19 mouse cellular contexts compared by ENCODE assay signal in genomic region chr7:90233921-90234320, GRCm38 (mm10). TPM values are rescaled to one million over a fixed set of nuclear protein-coding genes. Genes with fewer than 3 reads are reported as not detected.
A peak's percentile ranks its signal among the peaks of the same experiment; 100 is the strongest.
DNase-seq lines count a peak whose midpoint lies in the region; ATAC-seq and TF ChIP-seq lines count a peak whose summit lies in the region.
"Had no signal": no experiment of that assay in that cellular context is flagged by ENCODE, and none has a peak within 500 bp of the region (broad histone marks: within the 10 kb centered on the region; RNA-seq: fewer than 3 reads in every experiment).

No protein-coding gene starts in this region.

- no peak for TF ChIP-seq POLR2A in olfactory bulb, adult 2 months (IDR thresholded peaks at IDR 0.05; ENCODE audit: insufficient read depth, low read depth, low read length)

- TF ChIP-seq CTCF in olfactory bulb, adult 2 months (IDR thresholded peaks at IDR 0.05; ENCODE audit: insufficient read depth, low read depth, low read length): no peak

- no peak for ATAC-seq in heart, embryonic 12.5 days (ENCODE audit: insufficient number of reproducible peaks, low FRiP score)
- peak; percentile 62; the same call in 1 of the 2 replicates for ATAC-seq in embryonic facial prominence, embryonic 14.5 days (ENCODE audit: low read depth)
- no peak for ATAC-seq in heart, embryonic 15.5 days (replicated peaks; ENCODE audit: insufficient number of reproducible peaks, insufficient read depth, low FRiP score, low read depth)
- ATAC-seq in kidney, embryonic 15.5 days (replicated peaks; ENCODE audit: low FRiP score): no peak
- ATAC-seq: forebrain, embryonic 16.5 days; liver, postnatal 0 days had no signal

- H3K27me3 ChIP-seq in heart, embryonic 12.5 days (replicated peaks): no peaks in the 10 kb centered on the region
- H3K27me3 ChIP-seq in embryonic facial prominence, embryonic 14.5 days (replicated peaks; ENCODE audit: control insufficient read depth, insufficient read depth, low read length): no peaks in the 10 kb centered on the region
- H3K27me3 ChIP-seq in heart, embryonic 15.5 days: no peaks in the 10 kb centered on the region
- no peaks in the 10 kb centered on the region for H3K27me3 ChIP-seq in kidney, embryonic 15.5 days

- no peak overlapping the region for H3K4me3 ChIP-seq in heart, embryonic 12.5 days
- H3K4me3 ChIP-seq in embryonic facial prominence, embryonic 14.5 days (ENCODE audit: low read depth, low read length): no peak overlapping the region
- no peak overlapping the region for H3K4me3 ChIP-seq in heart, embryonic 15.5 days
- H3K4me3 ChIP-seq in olfactory bulb, adult 2 months (ENCODE audit: insufficient read depth, low read depth, low read length): no peak overlapping the region
- no peak overlapping the region for H3K4me3 ChIP-seq in kidney, embryonic 15.5 days (replicated peaks)

- peak; percentile 46 to 56 for DNase-seq in heart, adult 18-20 months
- peak; percentile 68 for DNase-seq in embryonic facial prominence, embryonic 14.5 days (ENCODE audit: low spot score)
- no peak for DNase-seq in ovary, adult 18-20 months (ENCODE audit: low spot score)
- no peak for DNase-seq in cerebellum, postnatal 10 days
- DNase-seq: cerebellum, adult 18-20 months; kidney, adult 11 months; liver, postnatal 0 days; retina, postnatal 1 day had no signal

- no peak overlapping the region for H3K9ac ChIP-seq in heart, embryonic 12.5 days
- H3K9ac ChIP-seq in embryonic facial prominence, embryonic 14.5 days (ENCODE audit: low read depth, low read length): no peak overlapping the region
- no peak overlapping the region for H3K9ac ChIP-seq in heart, embryonic 15.5 days
- no peak overlapping the region for H3K9ac ChIP-seq in kidney, embryonic 15.5 days
- H3K9ac ChIP-seq: liver, postnatal 0 days had no signal

- H3K36me3 ChIP-seq in heart, embryonic 12.5 days: no peaks in the 10 kb centered on the region
- H3K36me3 ChIP-seq in embryonic facial prominence, embryonic 14.5 days (ENCODE audit: control insufficient read depth, insufficient read depth, low read length): no peaks in the 10 kb centered on the region
- H3K36me3 ChIP-seq in heart, embryonic 15.5 days: no peaks in the 10 kb centered on the region
- no peaks in the 10 kb centered on the region for H3K36me3 ChIP-seq in kidney, embryonic 15.5 days
- H3K36me3 ChIP-seq: G1E had no signal

- no peaks in the 10 kb centered on the region for H3K9me3 ChIP-seq in heart, embryonic 12.5 days (replicated peaks)
- H3K9me3 ChIP-seq in embryonic facial prominence, embryonic 14.5 days (ENCODE audit: control insufficient read depth, low read length): no peaks in the 10 kb centered on the region
- no peaks in the 10 kb centered on the region for H3K9me3 ChIP-seq in heart, embryonic 15.5 days (replicated peaks)
- H3K9me3 ChIP-seq in kidney, embryonic 15.5 days (replicated peaks): no peaks in the 10 kb centered on the region
- H3K9me3 ChIP-seq: G1E had no signal

- no peak overlapping the region for H3K27ac ChIP-seq in heart, embryonic 12.5 days (ENCODE audit: poor library complexity, severe bottlenecking)
- peak overlapping the region; percentile 2; the same call in 1 of the 2 replicates for H3K27ac ChIP-seq in embryonic facial prominence, embryonic 14.5 days (replicated peaks; ENCODE audit: low read depth, low read length)
- peak overlapping the region; percentile 31 for H3K27ac ChIP-seq in heart, embryonic 15.5 days
- H3K27ac ChIP-seq in olfactory bulb, adult 2 months (ENCODE audit: insufficient read depth, low read depth, low read length): peak overlapping the region; percentile 59; the same call in 1 of the 2 replicates
- H3K27ac ChIP-seq in kidney, embryonic 15.5 days: no peak overlapping the region

- 47% methylated on average over 4 of the region's 4 CpGs for WGBS in heart, embryonic 12.5 days
- 26% methylated on average over 4 of the region's 4 CpGs for WGBS in embryonic facial prominence, embryonic 14.5 days
- WGBS in heart, embryonic 15.5 days: 42% methylated on average over 4 of the region's 4 CpGs
- WGBS in olfactory bulb, adult 2 months: 51% methylated on average over 4 of the region's 4 CpGs
- 68% methylated on average over 4 of the region's 4 CpGs for WGBS in kidney, embryonic 15.5 days

- no peak overlapping the region for H3K4me2 ChIP-seq in heart, embryonic 12.5 days
- H3K4me2 ChIP-seq in embryonic facial prominence, embryonic 14.5 days (ENCODE audit: low read depth, low read length): no peak overlapping the region
- no peak overlapping the region for H3K4me2 ChIP-seq in heart, embryonic 15.5 days
- H3K4me2 ChIP-seq in kidney, embryonic 15.5 days: no peak overlapping the region
- H3K4me2 ChIP-seq: midbrain, embryonic 11.5 days had no signal

- H3K4me1 ChIP-seq in heart, embryonic 12.5 days (replicated peaks): no peaks in the 10 kb centered on the region
- H3K4me1 ChIP-seq in embryonic facial prominence, embryonic 14.5 days (ENCODE audit: control insufficient read depth, insufficient read depth, low read length): no peaks in the 10 kb centered on the region
- H3K4me1 ChIP-seq in heart, embryonic 15.5 days (replicated peaks): no peaks in the 10 kb centered on the region; the same call in none of the 2 replicates
- peaks cover 12% of the 10 kb centered on the region for H3K4me1 ChIP-seq in olfactory bulb, adult 2 months (ENCODE audit: control insufficient read depth, insufficient read depth, low read length)
- peaks cover 4% of the 10 kb centered on the region; the same call in 1 of the 2 replicates for H3K4me1 ChIP-seq in kidney, embryonic 15.5 days

RNA-seq across cellular contexts. Expression of gene Ccdc83, which starts 31.7 kb away (rescaled TPM):
- not detected for total RNA-seq in heart, adult 18-20 months (2021)
- not detected in 2 replicates for polyA plus RNA-seq in heart, embryonic 12.5 days (2016; fragmentation: Nextera tagmentation; extraction: Ambion mirVana)
- polyA plus RNA-seq in embryonic facial prominence, embryonic 14.5 days (2014; fragmentation: Nextera tagmentation; extraction: Ambion mirVana): 0.14 TPM in 1 of 2 replicates, not detected in the other
- polyA plus RNA-seq in heart, embryonic 15.5 days (2015; fragmentation: Nextera tagmentation; extraction: Ambion mirVana): not detected in 2 replicates
- not detected in 2 replicates for polyA plus RNA-seq in olfactory bulb, adult 2 months (2012; ENCODE audit: insufficient read depth, insufficient read length, low replicate concordance, missing spikeins)
- not detected in 2 replicates for polyA plus RNA-seq in kidney, embryonic 15.5 days (2015; fragmentation: Nextera tagmentation; extraction: Ambion mirVana)
- total RNA-seq: adrenal gland, adult 18-20 months; hematopoietic stem cell, adult 5-6 weeks; layer of hippocampus, adult 18-20 months; left cerebral cortex, postnatal 36 days had no signal
- polyA plus RNA-seq: forebrain, embryonic 16.5 days; G1E; liver, postnatal 0 days had no signal

Comparison
In these comparisons a context has a peak if more than half of its experiments do, and no peak if none do; other contexts are left out.
1. H3K27ac ChIP-seq: peak in embryonic facial prominence, embryonic 14.5 days (single experiment), heart, embryonic 15.5 days (single experiment) and olfactory bulb, adult 2 months (single experiment); none in heart, embryonic 12.5 days (single experiment) and kidney, embryonic 15.5 days (single experiment).
2. DNase-seq: peak in heart, adult 18-20 months (2 of 2) and embryonic facial prominence, embryonic 14.5 days (single experiment); none in ovary, adult 18-20 months (single experiment) and cerebellum, postnatal 10 days (0 of 2).